In genomic region chr6:140629176-140629859, GRCm38 (mm10) we compare ENCODE assay signal across 20 mouse cellular contexts. TPM values are rescaled to one million over a fixed set of nuclear protein-coding genes. Genes with fewer than 3 reads are reported as not detected.
DNase-seq lines count a peak whose midpoint lies in the region; ATAC-seq and TF ChIP-seq lines count a peak whose summit lies in the region.
"Had no signal": no experiment of that assay in that cellular context is flagged by ENCODE, and none has a peak within 500 bp of the region (broad histone marks: within the 10 kb centered on the region; RNA-seq: fewer than 3 reads in every experiment).

No protein-coding gene starts in this region.

- DNase-seq in frontal cortex, postnatal 36 days (ENCODE audit: low spot score in 2 of 2), result no peak
- no peak for DNase-seq in midbrain, embryonic 10.5 days (ENCODE audit: low spot score)
- DNase-seq in midbrain, postnatal 0 days (ENCODE audit: low spot score), result no peak
- peak; percentile 89 for DNase-seq in adipocyte (ENCODE audit: low spot score)
- peak; percentile 62 for DNase-seq in thymus, postnatal 14 days
- no peak for DNase-seq in spleen, postnatal 10 days (ENCODE audit: low spot score in 2 of 2)
- DNase-seq in urinary bladder, adult 18-20 months (ENCODE audit: low spot score in 2 of 2), result no peak
- DNase-seq: adrenal gland, postnatal 14 days; B cell, adult 2 months; cerebellum, postnatal 10 days; gastrocnemius, postnatal 36 days; kidney, adult 18-20 months; kidney, postnatal 10 days; right cerebral cortex, postnatal 4 days had no signal

- no peak overlapping the region; the same call in 1 of the 2 replicates for H3K4me3 ChIP-seq in midbrain, embryonic 10.5 days
- H3K4me3 ChIP-seq in midbrain, postnatal 0 days (ENCODE audit: low read depth, low read length), result no peak overlapping the region
- H3K4me3 ChIP-seq: limb, embryonic 15.5 days; lung, embryonic 15.5 days had no signal

- peaks cover 17% of the 10 kb centered on the region for H3K36me3 ChIP-seq in midbrain, embryonic 10.5 days
- H3K36me3 ChIP-seq in midbrain, postnatal 0 days (ENCODE audit: insufficient read depth, low read length), result peaks cover 4% of the 10 kb centered on the region; the same call in 1 of the 2 replicates

- ATAC-seq in frontal cortex, adult (ENCODE audit: low TSS enrichment), result peak; percentile 36
- ATAC-seq in midbrain, postnatal 0 days (ENCODE audit: low FRiP score), result no peak
- ATAC-seq: hindbrain, postnatal 0 days had no signal

- H3K9me3 ChIP-seq in midbrain, embryonic 10.5 days (replicated peaks), result no peaks in the 10 kb centered on the region
- H3K9me3 ChIP-seq in midbrain, postnatal 0 days (ENCODE audit: low read length), result no peaks in the 10 kb centered on the region
- H3K9me3 ChIP-seq: limb, embryonic 15.5 days; lung, embryonic 15.5 days had no signal

- peaks cover 60% of the 10 kb centered on the region for H3K4me1 ChIP-seq in midbrain, embryonic 10.5 days
- peaks cover 18% of the 10 kb centered on the region; the same call in 1 of the 2 replicates for H3K4me1 ChIP-seq in midbrain, postnatal 0 days (ENCODE audit: insufficient read depth, low read length)

- no peak overlapping the region for H3K9ac ChIP-seq in midbrain, postnatal 0 days (replicated peaks; ENCODE audit: low read length, poor library complexity, severe bottlenecking)
- H3K9ac ChIP-seq: limb, embryonic 15.5 days; lung, embryonic 15.5 days had no signal

- H3K27me3 ChIP-seq in midbrain, embryonic 10.5 days (ENCODE audit: low read depth, poor library complexity, severe bottlenecking), result no peaks in the 10 kb centered on the region
- no peaks in the 10 kb centered on the region for H3K27me3 ChIP-seq in midbrain, postnatal 0 days (ENCODE audit: insufficient read depth, low read length)
- H3K27me3 ChIP-seq: limb, embryonic 15.5 days; lung, embryonic 15.5 days had no signal

- H3K27ac ChIP-seq in midbrain, embryonic 10.5 days (replicated peaks), result peak overlapping the region; percentile 42; the same call in 1 of the 2 replicates
- no peak overlapping the region for H3K27ac ChIP-seq in midbrain, postnatal 0 days (ENCODE audit: low read depth, low read length)
- H3K27ac ChIP-seq: hindbrain, postnatal 0 days; limb, embryonic 15.5 days; lung, embryonic 15.5 days; macrophage had no signal

- 89% methylated on average over 4 of the region's 4 CpGs for WGBS in midbrain, embryonic 10.5 days
- WGBS in midbrain, postnatal 0 days, result 68% methylated on average over 4 of the region's 4 CpGs

- H3K4me2 ChIP-seq in midbrain, postnatal 0 days (ENCODE audit: low read depth, low read length, poor library complexity, severe bottlenecking), result no peak overlapping the region
- H3K4me2 ChIP-seq: heart, embryonic 11.5 days; limb, embryonic 15.5 days; lung, embryonic 15.5 days had no signal

- no peak for TF ChIP-seq CTCF in midbrain, postnatal 0 days (IDR thresholded peaks at IDR 0.05)

RNA-seq across cellular contexts. Expression of gene Aebp2, which starts 6.9 kb away (rescaled TPM):
- 12.3 and 14.9 TPM in 2 replicates for polyA plus RNA-seq in midbrain, embryonic 10.5 days (2016; fragmentation: Nextera tagmentation; extraction: Ambion mirVana)
- total RNA-seq in midbrain, postnatal 0 days (2014; rRNA removed), result 31.5 and 38.5 TPM in 2 replicates
- 3.9 and 5.3 TPM in 2 replicates for polyA plus RNA-seq in midbrain, postnatal 0 days (2015; fragmentation: Nextera tagmentation; extraction: Ambion mirVana)

Comparison
In these comparisons a context has a peak if more than half of its experiments do, and no peak if none do; other contexts are left out.
1. DNase-seq: peak in adipocyte (single experiment) and thymus, postnatal 14 days (single experiment); none in frontal cortex, postnatal 36 days (0 of 2), midbrain, embryonic 10.5 days (single experiment), midbrain, postnatal 0 days (single experiment), spleen, postnatal 10 days (0 of 2) and urinary bladder, adult 18-20 months (0 of 2).